Mouse (Mus musculus) c-Kit-positive CD71-negative TER-119-negative erythroid progenitor cells, embryonic 14.5 days (primary cell): ENCODE results near the gene Ugp2.
"Not testable (repeated sequence)": the region's sequence is repeated elsewhere in the genome, so short reads cannot be mapped to it uniquely, and the experiment has no call there.

Experiments
- DNase-seq: peaks from one replicate; pipeline ENCODE4 v3.0.0-alpha.2; 2013; ENCODE audit warnings: low read depth

Ugp2 gene

GRCm38 (mm10) chr11:21332639-21333295 lies 38.2 kb downstream of the Ugp2 start:
- DNase-seq, result no peak

GRCm38 (mm10) chr11:21328141-21328540 lies 42.9 kb downstream of the Ugp2 start:
- no peak for DNase-seq

- DNase-seq, result no peak
These were observed 43.5 kb downstream of the Ugp2 start for GRCm38 (mm10) chr11:21327486-21327885.

GRCm38 (mm10) chr11:21326770-21327169 lies 44.2 kb downstream of the Ugp2 start:
- no peak for DNase-seq

- DNase-seq, result no peak
These were observed 45.2 kb downstream of the Ugp2 start for GRCm38 (mm10) chr11:21325781-21326180.

- no peak for DNase-seq
These were observed 48.7 kb downstream of the Ugp2 start for GRCm38 (mm10) chr11:21322349-21322748.

- no peak for DNase-seq
These were observed 49.4 kb downstream of the Ugp2 start for GRCm38 (mm10) chr11:21321577-21321976.

GRCm38 (mm10) chr11:21313922-21314657 lies 56.9 kb downstream of the Ugp2 start:
- no peak for DNase-seq

GRCm38 (mm10) chr11:21309516-21309915 lies 61.5 kb downstream of the Ugp2 start:
- DNase-seq, result no peak

GRCm38 (mm10) chr11:21308119-21308518 lies 62.9 kb downstream of the Ugp2 start:
- no peak for DNase-seq

GRCm38 (mm10) chr11:21307078-21307668 lies 63.8 kb downstream of the Ugp2 start:
- no peak for DNase-seq

GRCm38 (mm10) chr11:21303619-21304018 lies 67.4 kb downstream of the Ugp2 start:
- DNase-seq, result no peak

GRCm38 (mm10) chr11:21295486-21295885 lies 75.5 kb downstream of the Ugp2 start:
- DNase-seq, result no peak

- DNase-seq, result not testable (repeated sequence)
These were observed 82.8 kb downstream of the Ugp2 start for GRCm38 (mm10) chr11:21288153-21288552.

GRCm38 (mm10) chr11:21286391-21286790 lies 84.6 kb downstream of the Ugp2 start:
- no peak for DNase-seq

- no peak for DNase-seq
These were observed 94.8 kb downstream of the Ugp2 start for GRCm38 (mm10) chr11:21276151-21276550.
